In genomic region chr9:66110611-66111379, GRCm38 (mm10) we compare ENCODE assay signal across 13 mouse cellular contexts. TPM values are rescaled to one million over a fixed set of nuclear protein-coding genes. Genes with fewer than 3 reads are reported as not detected.
DNase-seq lines count a peak whose midpoint lies in the region; ATAC-seq and TF ChIP-seq lines count a peak whose summit lies in the region.
"Had no signal": no experiment of that assay in that cellular context is flagged by ENCODE, and none has a peak within 500 bp of the region (broad histone marks: within the 10 kb centered on the region; RNA-seq: fewer than 3 reads in every experiment).

No protein-coding gene starts in this region.

- no peak for TF ChIP-seq POLR2A in cerebellum, adult 2 months (IDR thresholded peaks at IDR 0.05; ENCODE audit: borderline replicate concordance, insufficient read depth, low read length)

- H3K9me3 ChIP-seq in embryonic facial prominence, embryonic 10.5 days, result no peaks in the 10 kb centered on the region
- no peaks in the 10 kb centered on the region for H3K9me3 ChIP-seq in hindbrain, embryonic 13.5 days
- no peaks in the 10 kb centered on the region for H3K9me3 ChIP-seq in midbrain, embryonic 11.5 days (ENCODE audit: control insufficient read depth, low read length)
- H3K9me3 ChIP-seq: heart, embryonic 15.5 days; neural tube, embryonic 12.5 days had no signal

- WGBS in embryonic facial prominence, embryonic 10.5 days, result 44% methylated on average over 8 of the region's 8 CpGs
- 31% methylated on average over 8 of the region's 8 CpGs for WGBS in hindbrain, embryonic 13.5 days
- WGBS in midbrain, embryonic 11.5 days, result 41% methylated on average over 8 of the region's 8 CpGs
- WGBS in cerebellum, adult 2 months, result 52% methylated on average over 8 of the region's 8 CpGs

- H3K4me3 ChIP-seq in embryonic facial prominence, embryonic 10.5 days, result no peak overlapping the region
- no peak overlapping the region for H3K4me3 ChIP-seq in hindbrain, embryonic 13.5 days
- no peak overlapping the region for H3K4me3 ChIP-seq in midbrain, embryonic 11.5 days (ENCODE audit: low read depth, low read length)
- no peak overlapping the region for H3K4me3 ChIP-seq in cerebellum, adult 2 months (replicated peaks; ENCODE audit: insufficient read depth, low read depth, low read length)
- H3K4me3 ChIP-seq: heart, embryonic 15.5 days; neural tube, embryonic 12.5 days had no signal

- peak overlapping the region; percentile 65; the same call in 1 of the 2 replicates for H3K27ac ChIP-seq in embryonic facial prominence, embryonic 10.5 days (replicated peaks)
- H3K27ac ChIP-seq in hindbrain, embryonic 13.5 days, result peak overlapping the region; percentile 45
- H3K27ac ChIP-seq in midbrain, embryonic 11.5 days (ENCODE audit: low read depth, low read length), result peak overlapping the region; percentile 38
- no peak overlapping the region; the same call in 1 of the 2 replicates for H3K27ac ChIP-seq in cerebellum, adult 2 months (ENCODE audit: insufficient read depth, low read length)
- H3K27ac ChIP-seq: heart, embryonic 15.5 days; neural tube, embryonic 12.5 days had no signal

- ATAC-seq in hindbrain, embryonic 13.5 days (ENCODE audit: low FRiP score), result no peak
- no peak for ATAC-seq in midbrain, embryonic 11.5 days (ENCODE audit: low FRiP score)
- ATAC-seq in activated CD4-positive, CD25-positive, alpha-beta regulatory T cell, adult 4 months, result no peak

- H3K36me3 ChIP-seq in embryonic facial prominence, embryonic 10.5 days (replicated peaks), result peaks cover 77% of the 10 kb centered on the region
- H3K36me3 ChIP-seq in hindbrain, embryonic 13.5 days, result peaks cover 48% of the 10 kb centered on the region
- H3K36me3 ChIP-seq in midbrain, embryonic 11.5 days (ENCODE audit: control insufficient read depth, insufficient read depth, low read length), result peaks cover 15% of the 10 kb centered on the region

- TF ChIP-seq CTCF in cerebellum, adult 2 months (IDR thresholded peaks at IDR 0.05; ENCODE audit: borderline replicate concordance, insufficient read depth, low read depth, low read length), result no peak

- peaks cover 12% of the 10 kb centered on the region for H3K4me1 ChIP-seq in embryonic facial prominence, embryonic 10.5 days
- H3K4me1 ChIP-seq in hindbrain, embryonic 13.5 days (replicated peaks), result peaks cover 7% of the 10 kb centered on the region
- peaks cover 9% of the 10 kb centered on the region for H3K4me1 ChIP-seq in midbrain, embryonic 11.5 days (ENCODE audit: control insufficient read depth, insufficient read depth, low read length)
- H3K4me1 ChIP-seq in cerebellum, adult 2 months (ENCODE audit: control insufficient read depth, insufficient read depth, low read length), result no peaks in the 10 kb centered on the region

- no peaks in the 10 kb centered on the region for H3K27me3 ChIP-seq in embryonic facial prominence, embryonic 10.5 days (replicated peaks; ENCODE audit: low read depth, poor library complexity, severe bottlenecking)
- no peaks in the 10 kb centered on the region for H3K27me3 ChIP-seq in hindbrain, embryonic 13.5 days
- H3K27me3 ChIP-seq in midbrain, embryonic 11.5 days (ENCODE audit: control insufficient read depth, insufficient read depth, low read length), result no peaks in the 10 kb centered on the region
- H3K27me3 ChIP-seq in cerebellum, adult 2 months (ENCODE audit: control insufficient read depth, insufficient read depth, low read length), result no peaks in the 10 kb centered on the region
- H3K27me3 ChIP-seq: heart, embryonic 15.5 days; neural tube, embryonic 12.5 days had no signal

- H3K4me2 ChIP-seq in hindbrain, embryonic 13.5 days, result no peak overlapping the region
- H3K4me2 ChIP-seq in midbrain, embryonic 11.5 days, result no peak overlapping the region
- H3K4me2 ChIP-seq: heart, embryonic 15.5 days; neural tube, embryonic 12.5 days had no signal

- peak; percentile 45 for DNase-seq in brain, adult 2 months (ENCODE audit: low read depth, low spot score)
- DNase-seq in embryonic facial prominence, embryonic 10.5 days (ENCODE audit: low spot score), result no peak
- no peak for DNase-seq in midbrain, embryonic 11.5 days (ENCODE audit: low spot score, missing footprints)
- no peak for DNase-seq in cerebellum, adult 2 months
- no peak for DNase-seq in testis, postnatal 10 days (ENCODE audit: low spot score)
- DNase-seq: adrenal gland, postnatal 25 days; cerebellum, adult 9-11 months; right cerebral cortex, postnatal 4 days; thymus, postnatal 36 days had no signal

- no peak overlapping the region for H3K9ac ChIP-seq in hindbrain, embryonic 13.5 days
- H3K9ac ChIP-seq in midbrain, embryonic 11.5 days (ENCODE audit: low read length), result no peak overlapping the region
- H3K9ac ChIP-seq: heart, embryonic 15.5 days; neural tube, embryonic 12.5 days had no signal

RNA-seq across cellular contexts. Expression of gene Snx1, which starts 15.6 kb away (rescaled TPM):
- 124 and 129 TPM in 2 replicates for polyA plus RNA-seq in embryonic facial prominence, embryonic 10.5 days (2016; fragmentation: Nextera tagmentation; extraction: Ambion mirVana)
- polyA plus RNA-seq in hindbrain, embryonic 13.5 days (2015; fragmentation: Nextera tagmentation; extraction: Ambion mirVana), result 90.2 and 93.1 TPM in 2 replicates
- polyA plus RNA-seq in midbrain, embryonic 11.5 days (2014; fragmentation: Nextera tagmentation; extraction: Ambion mirVana), result 147 and 150 TPM in 2 replicates
- 111 and 121 TPM in 2 replicates for polyA plus RNA-seq in cerebellum, adult 2 months (2012; rRNA removed)
- 10 to 100 TPM; 71.4 to 82.3 TPM for polyA plus RNA-seq in activated CD4-positive, CD25-positive, alpha-beta regulatory T cell, adult 4 months (2017; shearing (Covaris generic))

RNA-seq across cellular contexts. Expression of gene Ciao2a, which starts 15.6 kb away (rescaled TPM):
- polyA plus RNA-seq in embryonic facial prominence, embryonic 10.5 days (2016; fragmentation: Nextera tagmentation; extraction: Ambion mirVana), result 159 and 162 TPM in 2 replicates
- 91.2 and 94.1 TPM in 2 replicates for polyA plus RNA-seq in hindbrain, embryonic 13.5 days (2015; fragmentation: Nextera tagmentation; extraction: Ambion mirVana)
- polyA plus RNA-seq in midbrain, embryonic 11.5 days (2014; fragmentation: Nextera tagmentation; extraction: Ambion mirVana), result 156 and 171 TPM in 2 replicates
- 24.3 and 25.9 TPM in 2 replicates for polyA plus RNA-seq in cerebellum, adult 2 months (2012; rRNA removed)
- 100 to 1,000 TPM; 180 to 193 TPM for polyA plus RNA-seq in activated CD4-positive, CD25-positive, alpha-beta regulatory T cell, adult 4 months (2017; shearing (Covaris generic))

RNA-seq across cellular contexts. Expression of gene Snx22, which starts 41.3 kb away (rescaled TPM):
- 3.6 and 3.7 TPM in 2 replicates for polyA plus RNA-seq in embryonic facial prominence, embryonic 10.5 days (2016; fragmentation: Nextera tagmentation; extraction: Ambion mirVana)
- 6.9 and 8.0 TPM in 2 replicates for polyA plus RNA-seq in hindbrain, embryonic 13.5 days (2015; fragmentation: Nextera tagmentation; extraction: Ambion mirVana)
- polyA plus RNA-seq in midbrain, embryonic 11.5 days (2014; fragmentation: Nextera tagmentation; extraction: Ambion mirVana), result 1.8 and 2.2 TPM in 2 replicates
- polyA plus RNA-seq in cerebellum, adult 2 months (2012; rRNA removed), result 8.8 and 9.7 TPM in 2 replicates
- 1 to 10 TPM in 1 of 2 experiments, under 1 TPM in 1; 0.79 to 2.5 TPM for polyA plus RNA-seq in activated CD4-positive, CD25-positive, alpha-beta regulatory T cell, adult 4 months (2017; shearing (Covaris generic))

RNA-seq across cellular contexts. Expression of gene Dapk2, which starts 47.2 kb away (rescaled TPM):
- 5.3 and 5.8 TPM in 2 replicates for polyA plus RNA-seq in embryonic facial prominence, embryonic 10.5 days (2016; fragmentation: Nextera tagmentation; extraction: Ambion mirVana)
- 1.4 and 1.5 TPM in 2 replicates for polyA plus RNA-seq in hindbrain, embryonic 13.5 days (2015; fragmentation: Nextera tagmentation; extraction: Ambion mirVana)
- polyA plus RNA-seq in midbrain, embryonic 11.5 days (2014; fragmentation: Nextera tagmentation; extraction: Ambion mirVana), result 6.7 and 7.4 TPM in 2 replicates
- polyA plus RNA-seq in cerebellum, adult 2 months (2012; rRNA removed), result 3.6 and 3.8 TPM in 2 replicates
- 1 to 10 TPM in 1 of 2 experiments, under 1 TPM in 1; 0.82 to 2.6 TPM for polyA plus RNA-seq in activated CD4-positive, CD25-positive, alpha-beta regulatory T cell, adult 4 months (2017; shearing (Covaris generic))

RNA-seq across cellular contexts. Expression of gene Ppib, which starts 50.8 kb away (rescaled TPM):
- 471 and 486 TPM in 2 replicates for polyA plus RNA-seq in embryonic facial prominence, embryonic 10.5 days (2016; fragmentation: Nextera tagmentation; extraction: Ambion mirVana)
- 376 and 380 TPM in 2 replicates for polyA plus RNA-seq in hindbrain, embryonic 13.5 days (2015; fragmentation: Nextera tagmentation; extraction: Ambion mirVana)
- polyA plus RNA-seq in midbrain, embryonic 11.5 days (2014; fragmentation: Nextera tagmentation; extraction: Ambion mirVana), result 490 and 501 TPM in 2 replicates
- 223 and 230 TPM in 2 replicates for polyA plus RNA-seq in cerebellum, adult 2 months (2012; rRNA removed)
- 100 to 1,000 TPM; 542 to 636 TPM for polyA plus RNA-seq in activated CD4-positive, CD25-positive, alpha-beta regulatory T cell, adult 4 months (2017; shearing (Covaris generic))
